Mouse (Mus musculus): Measurements from ENCODE around the gene Tmem168. TPM values are rescaled to one million over a fixed set of nuclear protein-coding genes. Genes with fewer than 3 reads are reported as not detected.

The Tmem168 gene
- total RNA-seq, 2 experiments from 2014 or later: 14.3 to 14.9 TPM

DNA sequence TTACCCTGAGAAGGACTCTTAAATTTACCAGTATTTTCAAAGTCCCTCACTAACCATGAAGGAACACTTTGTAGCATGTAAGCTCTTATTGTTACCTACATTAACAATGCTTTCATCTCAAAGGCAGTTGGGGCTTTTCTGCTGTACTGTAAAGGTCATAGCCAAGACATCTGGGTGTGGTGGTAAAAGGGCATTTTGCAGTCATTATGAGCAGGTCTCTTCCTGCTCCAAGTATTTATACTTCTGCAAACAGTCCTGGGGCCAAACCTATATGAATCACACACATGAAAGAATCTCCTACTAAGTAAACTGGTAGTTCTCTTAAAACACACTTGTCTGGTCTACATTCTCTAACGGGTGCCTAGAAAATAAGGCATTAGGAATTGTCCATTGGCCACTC is 25.8 kb downstream of the Tmem168 start:
- no peak for TF ChIP-seq CTCF (IDR thresholded peaks at IDR 0.05)
- H3K27ac ChIP-seq: no peak overlapping the region
- H3K4me3 ChIP-seq: no peak overlapping the region
- intact Hi-C loops (cut with DNase I): no loop called here
- DNase-seq (ENCODE audit: extremely low spot score in 1 of 2, low spot score in 2 of 2): no peak

DNA sequence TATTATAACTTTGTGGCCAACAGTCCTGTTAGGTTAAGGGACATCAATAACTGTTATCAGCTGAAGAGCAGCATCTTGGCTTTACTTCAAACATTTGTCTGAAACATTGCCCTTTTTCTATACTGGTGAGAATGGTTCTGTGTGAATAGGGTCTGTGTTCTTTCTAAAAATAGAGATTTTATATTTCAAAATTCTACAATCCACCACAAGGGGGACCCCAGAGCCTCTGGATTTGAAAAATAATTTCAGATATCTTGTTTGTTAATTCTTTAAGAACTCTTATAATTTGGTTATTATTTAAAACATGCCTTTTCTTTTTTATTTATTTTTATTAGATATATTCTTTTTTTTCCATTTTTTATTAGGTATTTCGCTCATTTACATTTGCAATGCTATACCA is 42.2 kb downstream of the Tmem168 start:
- peak; percentile 68 for TF ChIP-seq CTCF (IDR thresholded peaks at IDR 0.05)
- DNase-seq (ENCODE audit: extremely low spot score in 1 of 2, low spot score in 2 of 2): no peak
- intact Hi-C loops (cut with DNase I): loop anchor here (10.0 kb wide), 1 partner anchor 639 kb away; no protein-coding TSS in a partner anchor
- Histone ChIP-seq H3K27ac (no peak overlapping the region), H3K4me3 (no peak overlapping the region)

DNA sequence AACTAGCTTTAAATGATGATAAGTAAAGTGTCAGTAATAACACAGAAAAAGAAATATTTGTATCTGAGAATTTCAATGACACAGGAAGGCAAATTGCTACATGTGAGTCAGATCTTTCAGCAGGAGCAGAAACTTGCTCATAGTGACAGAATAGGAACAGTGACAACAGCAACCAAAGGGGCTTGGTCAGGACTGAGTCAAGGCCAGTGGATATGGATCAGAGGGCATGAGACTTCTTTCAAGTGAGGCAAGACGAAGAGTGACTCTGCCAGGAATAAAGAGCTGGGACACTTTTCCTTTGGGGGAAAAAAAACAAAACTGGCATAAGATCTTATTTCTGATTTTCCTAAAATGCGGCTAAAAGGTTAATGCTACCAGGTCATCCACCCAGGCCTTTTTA is 52.6 kb downstream of the Tmem168 start:
- Histone ChIP-seq H3K27ac (no peak overlapping the region), H3K4me3 (no peak overlapping the region)
- intact Hi-C loops (cut with DNase I): no loop called here
- DNase-seq (ENCODE audit: extremely low spot score in 1 of 2, low spot score in 2 of 2): no peak
- no peak for TF ChIP-seq CTCF (IDR thresholded peaks at IDR 0.05)

DNA sequence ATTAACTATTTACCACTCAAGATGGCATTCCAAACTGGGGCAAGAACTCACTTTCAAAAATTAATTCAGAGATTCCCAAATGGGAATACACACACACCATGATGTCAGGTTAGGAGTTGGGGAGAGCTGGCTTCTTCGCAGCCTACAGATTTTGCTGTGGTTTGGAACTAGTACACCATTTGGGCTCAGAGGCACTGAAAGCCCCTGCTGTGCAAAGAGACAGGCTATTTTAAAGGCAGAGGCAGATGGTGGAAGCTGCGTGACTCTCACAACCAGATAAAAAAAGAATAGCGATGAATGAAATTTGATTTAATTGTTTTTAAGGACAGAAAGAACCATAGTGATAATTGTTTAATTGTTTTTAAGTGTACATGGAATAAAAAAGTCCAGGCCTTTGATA is 66.1 kb downstream of the Tmem168 start:
- intact Hi-C loops (cut with DNase I): no loop called here
- H3K4me3 ChIP-seq: no peak overlapping the region
- no peak for TF ChIP-seq CTCF (IDR thresholded peaks at IDR 0.05)
- H3K27ac ChIP-seq: no peak overlapping the region
- DNase-seq (ENCODE audit: extremely low spot score in 1 of 2, low spot score in 2 of 2): no peak

DNA sequence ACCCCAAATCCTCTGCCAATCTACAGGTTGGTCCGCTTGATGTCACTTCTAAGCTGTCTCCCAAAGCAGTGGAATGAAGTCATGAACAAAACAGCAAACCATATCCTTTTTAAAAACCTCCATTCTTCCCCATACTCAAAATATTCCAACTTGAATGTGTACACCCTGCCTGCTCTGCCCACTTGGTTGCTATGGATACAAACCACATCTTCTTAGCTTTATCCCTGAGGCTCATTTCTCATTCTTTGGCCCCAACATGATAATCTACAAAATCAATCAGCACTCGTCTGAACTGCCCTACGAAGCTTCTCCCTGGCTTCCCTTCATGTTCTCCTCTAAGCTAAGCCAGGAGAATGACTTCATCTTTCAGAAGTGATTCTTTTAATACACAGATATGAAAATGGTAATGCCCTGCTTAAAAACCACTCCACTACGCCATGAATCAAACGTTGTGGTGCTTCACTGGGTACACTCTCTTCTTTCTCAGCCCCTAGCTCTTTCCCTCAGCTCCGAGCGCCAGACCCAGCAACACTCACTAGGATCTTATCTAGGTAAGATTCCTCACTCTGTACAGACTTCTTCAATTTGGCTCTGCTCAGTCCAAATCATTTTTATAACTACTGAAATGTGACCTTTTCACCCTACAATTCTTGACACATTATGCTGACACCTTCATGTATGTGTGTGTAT is 70.5 kb downstream of the Tmem168 start:
- no peak overlapping the region for H3K27ac ChIP-seq
- intact Hi-C loops (cut with DNase I): loop anchor here (2.0 kb wide), 1 partner anchor 61 kb away; no protein-coding TSS in a partner anchor
- no peak overlapping the region for H3K4me3 ChIP-seq
- DNase-seq (ENCODE audit: extremely low spot score in 1 of 2, low spot score in 2 of 2): no peak
- TF ChIP-seq CTCF (IDR thresholded peaks at IDR 0.05): no peak

Other genes starting within 250 kb of the Tmem168 start
- 10 to 100 TPM; 25.6 to 26.4 TPM for gene Bmt2, start 69.9 kb upstream of the Tmem168 start, total RNA-seq (2021)
- gene Gpr85, start 231.8 kb upstream of the Tmem168 start, total RNA-seq (2021): 10 to 100 TPM; 34.0 to 37.7 TPM

Measured in left cerebral cortex, adult 2 months (tissue).